Mouse (Mus musculus): Measurements from ENCODE around the gene 4930590J08Rik.
"Not testable (repeated sequence)": the region's sequence is repeated elsewhere in the genome, so short reads cannot be mapped to it uniquely, and the experiment has no call there.

Gene 4930590J08Rik

DNA sequence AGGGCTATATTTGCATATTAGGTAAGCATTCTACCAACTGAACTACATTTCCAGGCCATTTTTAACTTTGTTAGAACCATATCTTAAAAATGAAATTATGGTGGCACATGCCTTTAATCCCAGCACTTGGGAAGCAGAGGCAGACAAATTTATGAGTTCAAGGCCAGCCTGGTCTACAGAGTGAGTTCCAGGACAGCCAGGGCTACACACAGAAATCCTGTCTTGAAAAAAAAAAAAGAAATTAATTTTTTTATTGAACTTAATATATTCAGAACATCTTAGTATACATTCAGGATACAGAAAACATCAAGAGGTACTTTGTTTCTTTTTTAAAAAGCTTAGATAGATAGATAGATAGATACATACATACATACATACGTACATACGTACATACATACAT is at the start of gene 4930590J08Rik:
Gene 4930590J08Rik, plus strand, starts transcription at position 301 of the 400 bp plus-strand sequence.
- CTCF ChIA-PET, result interaction anchor here (0.7 kb wide), 1 partner anchor 640 kb away, joined by 3 read pairs; no protein-coding TSS in a partner anchor

DNA sequence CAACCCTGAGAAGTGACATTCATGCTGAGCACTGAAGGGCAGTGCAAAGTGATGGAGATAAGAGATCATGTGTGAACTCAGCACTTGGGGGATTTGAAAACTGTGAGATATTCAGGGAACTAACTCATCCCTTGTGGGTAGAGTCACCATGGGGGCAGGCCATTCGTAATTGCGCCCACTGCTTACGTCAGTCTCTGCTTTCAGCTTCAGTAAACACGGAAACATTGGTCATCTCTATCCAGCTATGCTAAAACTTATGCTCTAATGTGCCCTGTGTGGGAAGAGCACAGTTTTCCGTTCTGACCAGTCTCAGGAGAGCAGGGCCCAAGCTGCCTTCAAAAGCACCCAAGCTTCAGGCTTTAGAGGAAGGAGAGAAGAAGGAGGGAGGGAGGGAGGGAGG is 44.3 kb upstream of the 4930590J08Rik start:
- CTCF ChIA-PET, result no interaction called here

DNA sequence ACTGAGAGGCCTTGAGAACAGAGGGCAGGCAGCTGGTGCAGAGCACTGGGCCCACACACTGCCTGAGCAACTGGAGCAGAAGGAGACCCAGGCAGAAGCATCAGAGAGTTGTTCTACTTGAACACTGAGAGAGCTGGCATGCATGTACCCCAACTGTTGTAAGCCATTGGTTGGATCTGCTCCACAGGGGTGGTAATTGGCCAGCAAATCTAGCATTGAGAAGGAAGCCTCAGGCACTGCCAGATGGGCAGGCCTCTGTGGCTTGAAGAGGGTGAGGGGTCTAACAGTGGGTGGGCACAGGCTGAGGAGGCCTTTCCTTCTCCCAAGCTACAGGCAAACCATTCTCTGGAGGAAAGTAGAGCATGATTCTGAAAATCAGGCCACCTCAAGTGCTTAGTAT is 39.8 kb upstream of the 4930590J08Rik start:
- CTCF ChIA-PET, result no interaction called here

DNA sequence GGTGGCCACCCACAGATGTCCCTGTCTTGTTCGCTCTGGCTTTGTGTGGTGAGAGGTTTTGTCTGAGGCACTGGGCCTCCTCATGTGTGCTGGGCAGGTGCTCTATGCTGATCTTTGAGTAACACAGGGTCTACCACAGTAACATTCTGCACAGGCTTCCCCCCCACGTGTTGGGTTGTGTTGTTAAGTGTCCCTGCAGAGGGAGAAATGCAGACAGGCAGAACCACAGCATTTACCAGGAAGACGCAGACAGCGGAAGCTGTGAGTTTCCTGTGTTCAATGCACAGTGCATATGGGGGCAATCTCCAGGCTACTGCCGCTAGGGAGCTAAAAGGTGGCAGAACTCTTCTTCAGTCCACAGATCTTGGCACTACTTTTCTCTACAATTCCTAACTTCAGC is 38.0 kb upstream of the 4930590J08Rik start:
- CTCF ChIA-PET, result no interaction called here

DNA sequence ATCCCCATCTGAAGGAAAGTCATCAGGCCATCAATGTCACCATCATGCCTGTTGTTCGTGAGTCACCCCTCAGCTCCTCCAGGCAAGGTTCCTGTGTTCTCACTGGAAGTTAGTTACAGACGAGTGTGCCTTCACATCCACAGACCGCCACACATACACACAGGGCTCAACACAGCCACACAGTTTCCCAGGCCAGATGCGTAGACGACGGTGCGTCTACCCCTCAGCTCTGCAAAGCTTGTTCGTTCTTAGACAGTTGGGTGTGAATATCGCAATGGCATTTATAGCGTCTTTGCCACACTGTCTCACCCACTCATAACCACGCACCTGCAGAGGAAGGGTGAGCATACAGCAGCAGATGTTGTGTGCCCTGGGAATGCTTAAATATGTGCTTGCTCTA is 37.0 kb upstream of the 4930590J08Rik start:
- CTCF ChIA-PET, result no interaction called here

DNA sequence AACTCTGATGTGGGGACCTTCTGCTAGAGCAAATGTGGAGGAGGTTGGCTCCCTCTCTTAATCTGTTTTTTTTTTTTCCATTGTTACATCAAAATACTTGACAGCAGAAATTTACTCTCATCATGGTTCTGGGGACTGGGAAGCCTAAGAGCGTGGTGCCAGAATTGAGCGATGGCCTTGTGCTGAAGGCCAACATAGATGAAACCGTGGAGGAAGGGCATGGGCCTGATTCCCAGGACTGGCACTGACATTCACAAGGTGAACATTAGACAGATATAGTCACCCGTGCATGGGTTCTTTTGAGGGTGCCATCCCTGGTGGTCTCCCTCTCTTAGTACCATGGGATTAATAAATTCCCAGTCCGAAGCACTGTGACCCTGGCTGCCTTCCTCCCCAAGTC is 34.5 kb upstream of the 4930590J08Rik start:
- CTCF ChIA-PET, result interaction anchor here (0.6 kb wide), 1 partner anchor 202 kb away, joined by 4 read pairs; no protein-coding TSS in a partner anchor

DNA sequence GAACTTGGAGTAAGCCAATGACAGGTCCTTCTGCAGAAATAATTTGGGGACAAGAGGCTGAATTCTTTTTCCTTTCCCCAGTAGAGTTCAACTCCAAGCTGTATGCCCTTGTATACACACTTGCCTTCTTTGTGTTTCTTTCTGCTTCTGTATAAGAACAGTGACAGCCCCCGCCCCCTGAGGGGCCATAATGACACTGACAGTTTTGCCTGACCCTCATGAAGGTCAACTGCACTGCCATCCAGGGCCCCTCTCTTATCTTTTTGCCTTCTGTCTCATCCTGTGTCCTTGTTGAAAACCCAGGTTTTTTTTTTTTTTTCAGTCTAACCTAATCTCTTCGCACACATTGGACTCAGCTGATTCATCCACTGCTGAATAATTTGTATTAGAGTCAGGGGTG is 29.8 kb upstream of the 4930590J08Rik start:
- CTCF ChIA-PET, result no interaction called here

DNA sequence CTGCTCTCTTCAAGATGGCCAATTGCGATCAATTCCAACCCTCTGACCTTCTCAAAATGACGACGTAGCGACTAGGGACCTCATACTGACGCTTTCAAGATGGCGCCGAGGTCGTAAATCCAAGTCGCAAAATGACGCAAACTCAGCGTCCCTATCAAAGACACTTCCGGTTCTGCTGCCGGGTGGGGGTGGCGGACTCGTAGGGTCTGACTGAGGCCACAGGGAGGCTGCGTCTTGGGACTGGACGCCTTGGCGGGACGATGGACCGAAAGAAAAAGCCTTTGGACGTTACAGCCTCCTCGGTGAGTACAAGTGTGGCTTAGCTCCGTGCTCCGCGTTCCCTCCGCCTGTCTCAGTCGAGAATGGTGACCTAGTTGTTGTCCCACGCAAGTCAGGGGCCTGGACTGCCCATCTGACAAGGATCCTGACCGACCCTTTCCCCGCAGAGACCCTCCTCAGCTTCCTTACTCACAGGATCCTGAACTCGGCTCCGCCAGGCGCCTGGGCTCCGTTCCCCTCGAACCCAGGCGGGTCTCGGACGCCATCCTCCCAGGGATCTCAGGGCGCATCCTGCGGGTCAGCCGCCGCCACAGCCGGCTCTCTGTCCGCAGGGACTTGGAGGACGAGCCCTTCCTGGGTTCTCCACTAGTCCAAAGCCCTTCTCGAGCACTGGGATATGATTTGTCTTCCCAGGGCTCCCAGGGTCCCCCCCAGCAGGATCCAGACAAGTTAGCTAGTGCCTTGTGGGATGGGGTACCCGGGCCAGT is 24.5 kb upstream of the 4930590J08Rik start, which contains the start of gene Ccdc174:
Gene Ccdc174, plus strand, starts transcription at position 169 of the 767 bp plus-strand sequence.
- CTCF ChIA-PET, result interaction anchor here (0.6 kb wide), 2 partner anchors 97 to 296 kb away, joined by 3 to 5 read pairs; no protein-coding TSS in a partner anchor

DNA sequence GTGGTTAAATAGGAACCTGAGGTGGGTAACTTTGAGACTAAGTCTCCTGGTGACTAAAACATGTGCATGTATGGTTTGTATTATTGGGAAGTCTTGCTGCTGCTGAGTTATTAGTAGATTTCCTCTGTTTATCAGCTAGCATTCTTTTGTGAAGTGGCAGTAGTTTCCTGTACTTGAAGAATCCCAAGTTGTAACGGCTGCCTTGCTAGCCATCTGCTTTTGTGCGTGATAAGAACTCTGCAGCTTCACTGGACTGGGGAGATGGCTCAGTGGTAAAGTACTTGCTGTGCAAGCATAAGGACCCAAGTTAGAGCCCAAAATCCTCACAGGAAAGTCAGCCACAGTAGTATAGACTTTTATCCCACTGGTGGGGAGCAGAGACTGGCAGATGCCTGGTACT is 18.8 kb upstream of the 4930590J08Rik start:
- CTCF ChIA-PET, result no interaction called here

DNA sequence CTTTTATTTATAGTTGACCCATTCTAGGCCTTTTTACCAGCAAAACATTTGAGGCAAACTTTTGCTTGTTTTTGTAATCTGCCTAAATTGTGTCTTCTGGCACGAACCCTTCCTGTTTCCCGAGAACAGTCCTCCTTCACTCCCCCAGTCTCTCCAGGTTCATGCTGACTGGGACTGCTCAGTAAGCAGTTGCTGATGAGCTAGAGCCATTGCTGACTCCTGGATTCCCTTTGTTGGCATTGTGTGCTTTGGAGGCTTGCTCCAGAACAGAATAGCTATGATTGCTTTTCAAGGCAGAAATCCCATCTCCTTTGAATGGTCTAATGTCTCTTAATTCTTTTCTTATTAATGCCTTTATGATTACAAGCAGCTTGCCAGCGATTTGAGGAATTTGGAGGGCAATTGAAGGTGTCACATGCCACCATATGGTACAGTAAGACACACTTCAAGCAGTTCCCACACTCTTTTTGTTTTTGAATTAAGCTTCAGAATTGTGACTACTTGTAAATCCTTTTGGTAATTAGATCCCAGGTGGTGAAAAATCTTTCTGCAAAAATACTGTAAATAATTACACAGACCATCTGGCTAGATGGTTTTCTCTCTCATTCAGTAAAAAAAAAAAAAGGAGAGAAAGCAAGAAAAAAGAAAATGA is 13.2 kb upstream of the 4930590J08Rik start:
- CTCF ChIA-PET, result interaction anchor here (0.6 kb wide), 1 partner anchor 10 kb away, joined by 4 read pairs; no protein-coding TSS in a partner anchor

DNA sequence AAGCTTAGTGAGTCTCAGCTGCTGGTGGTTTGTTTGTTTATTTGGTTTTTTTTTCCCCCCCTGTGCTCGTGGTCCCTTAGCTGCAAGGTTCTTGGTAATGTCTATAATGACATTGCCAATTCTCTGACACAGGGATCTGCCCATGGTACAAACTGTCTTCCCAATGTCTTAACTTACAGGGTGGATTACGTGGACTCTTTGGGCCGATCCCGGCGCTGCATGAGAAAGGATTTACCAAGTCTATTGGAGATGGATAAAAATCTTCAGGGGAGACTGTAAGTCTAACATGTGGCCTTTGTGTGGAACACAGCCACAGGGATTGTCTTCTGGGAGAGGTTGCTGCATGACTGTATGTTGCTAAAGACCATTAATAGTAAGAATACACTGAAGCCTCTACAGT is 12.0 kb upstream of the 4930590J08Rik start:
- CTCF ChIA-PET, result no interaction called here

DNA sequence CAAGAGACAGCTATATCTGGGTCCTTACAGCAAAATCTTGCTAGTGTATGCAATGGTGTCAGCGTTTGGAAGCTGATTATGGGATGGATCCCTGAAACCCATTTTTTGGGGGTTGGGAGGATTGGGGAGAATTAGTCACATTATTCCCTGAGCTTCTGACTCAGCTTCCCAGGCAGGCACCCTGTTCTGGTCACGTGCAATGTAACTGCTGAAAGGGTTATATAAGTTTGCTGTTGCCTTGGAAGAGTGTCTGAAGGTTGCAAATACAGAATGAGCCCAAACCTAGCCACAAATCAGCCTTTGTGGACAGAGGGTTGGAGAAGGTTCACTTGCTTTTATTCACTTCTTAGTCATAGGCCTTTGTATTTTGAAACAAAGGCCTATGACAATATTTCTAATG is 10.8 kb upstream of the 4930590J08Rik start:
- CTCF ChIA-PET, result no interaction called here

DNA sequence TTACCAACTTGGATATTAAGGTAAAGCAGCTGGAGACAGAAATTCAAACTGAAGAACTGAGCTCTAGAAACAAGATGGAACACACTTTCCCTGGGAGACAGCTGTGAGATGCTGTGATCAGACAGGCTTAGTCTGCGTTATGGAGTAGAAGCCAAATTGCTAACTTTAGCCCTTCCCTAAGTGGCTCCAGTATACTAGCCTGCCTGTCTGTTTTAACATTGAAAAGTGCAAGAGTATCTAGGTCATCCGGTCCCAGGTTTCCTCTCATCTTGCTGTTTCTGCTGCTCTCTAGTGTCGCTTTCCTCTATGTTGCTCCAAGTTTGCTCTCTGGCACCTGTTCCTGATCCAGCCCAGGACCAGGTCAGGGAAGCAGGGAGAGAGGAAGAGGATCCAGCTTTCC is 5.8 kb upstream of the 4930590J08Rik start:
- CTCF ChIA-PET, result no interaction called here

DNA sequence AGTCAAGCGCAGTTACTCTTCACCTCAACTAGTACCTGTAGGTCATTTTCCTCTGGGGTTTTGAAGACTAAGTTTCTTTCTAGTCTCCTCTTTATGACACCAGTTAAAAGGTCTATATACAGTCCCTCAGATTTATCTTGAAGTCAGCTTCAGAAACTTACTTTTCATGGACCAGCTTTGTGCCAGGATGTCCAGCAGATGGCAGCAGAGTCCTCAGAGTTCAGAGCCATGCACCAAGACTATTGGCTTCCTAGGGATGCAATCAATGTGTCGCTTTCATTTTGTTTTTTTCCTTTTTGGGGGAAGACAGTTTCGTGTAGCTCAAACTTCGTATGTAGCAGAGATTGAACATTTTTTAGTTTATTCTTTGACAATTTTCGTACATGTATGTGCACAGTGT is 1.1 kb upstream of the 4930590J08Rik start:
- CTCF ChIA-PET, result no interaction called here

DNA sequence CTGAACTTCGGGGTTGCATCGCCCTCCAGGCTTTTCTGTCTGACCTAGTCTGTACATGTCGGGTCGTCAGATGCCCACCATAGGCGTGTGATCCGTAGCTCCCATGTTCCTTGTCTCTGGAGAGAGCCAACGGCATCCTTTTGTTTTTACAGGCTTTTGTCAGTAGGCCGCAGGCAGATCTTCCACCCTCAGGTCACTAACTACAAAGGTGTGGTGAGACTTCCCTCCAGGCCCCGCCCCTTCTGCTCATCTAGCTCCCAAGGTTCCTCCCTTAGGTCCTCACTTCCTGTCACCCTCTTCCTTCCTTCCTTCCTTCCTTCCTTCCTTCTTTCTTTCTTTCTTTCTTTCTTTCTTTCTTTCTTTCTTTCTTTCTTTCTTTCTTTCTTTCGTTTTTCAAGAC is 11.4 kb downstream of the 4930590J08Rik start:
- CTCF ChIA-PET, result no interaction called here

DNA sequence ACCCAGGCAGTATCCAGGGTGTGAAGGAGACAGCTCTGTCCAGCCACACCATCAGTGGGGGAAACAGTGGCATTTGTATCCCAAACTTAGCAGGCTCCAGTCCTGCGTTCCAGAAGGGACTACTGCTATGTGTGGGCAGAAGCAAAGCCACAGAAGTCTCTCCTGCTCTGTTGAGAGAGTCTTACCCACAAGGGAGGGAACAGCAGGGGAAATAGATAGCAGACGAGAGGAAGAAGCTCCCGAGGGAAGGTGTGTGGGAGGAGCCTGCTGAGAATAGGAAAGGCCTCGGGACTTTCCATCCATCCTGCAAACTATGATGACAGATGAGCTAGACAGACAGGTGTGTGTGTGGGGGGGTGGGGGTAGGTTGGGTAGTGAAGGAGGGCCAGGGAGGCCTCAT is 14.7 kb downstream of the 4930590J08Rik start:
- CTCF ChIA-PET, result no interaction called here

DNA sequence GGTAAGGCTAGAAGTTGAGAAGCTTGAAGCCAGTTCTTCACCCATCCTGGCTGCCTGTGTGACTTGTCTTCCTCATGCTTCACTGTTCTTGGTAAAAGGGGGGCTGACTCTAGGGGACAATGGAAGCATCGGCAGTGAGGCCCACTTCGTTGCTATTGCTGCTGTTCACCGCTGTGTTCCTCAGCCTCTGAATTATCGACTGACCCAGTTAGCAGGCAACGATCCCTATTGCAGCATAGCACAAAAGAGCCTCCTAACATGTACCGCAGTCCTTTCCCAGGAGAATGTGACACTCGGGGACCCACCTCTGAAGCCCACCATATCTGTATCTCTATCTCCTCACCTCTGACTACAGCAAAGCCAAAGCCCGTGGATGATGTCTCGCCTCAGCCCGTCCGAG is 15.1 kb downstream of the 4930590J08Rik start:
- CTCF ChIA-PET, result no interaction called here

DNA sequence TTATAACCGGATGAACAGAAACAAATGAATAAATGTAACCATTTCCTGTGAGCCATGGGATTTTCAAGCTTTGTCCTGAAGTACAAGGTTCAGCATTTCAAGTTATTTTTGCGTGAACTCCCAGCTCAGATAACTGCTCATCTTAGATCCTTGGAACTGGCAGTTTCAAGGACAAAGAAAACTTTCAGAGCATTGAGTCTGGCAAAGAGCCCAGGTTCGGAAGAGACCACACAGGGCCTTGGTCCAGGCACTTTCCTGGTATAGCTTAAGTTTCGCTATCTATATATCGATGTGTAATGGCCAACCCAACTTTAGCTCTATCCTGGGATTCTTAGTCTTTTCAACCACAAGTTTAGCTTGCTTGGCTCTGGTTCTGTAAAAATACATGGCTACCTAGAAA is 28.6 kb downstream of the 4930590J08Rik start:
- CTCF ChIA-PET, result no interaction called here

DNA sequence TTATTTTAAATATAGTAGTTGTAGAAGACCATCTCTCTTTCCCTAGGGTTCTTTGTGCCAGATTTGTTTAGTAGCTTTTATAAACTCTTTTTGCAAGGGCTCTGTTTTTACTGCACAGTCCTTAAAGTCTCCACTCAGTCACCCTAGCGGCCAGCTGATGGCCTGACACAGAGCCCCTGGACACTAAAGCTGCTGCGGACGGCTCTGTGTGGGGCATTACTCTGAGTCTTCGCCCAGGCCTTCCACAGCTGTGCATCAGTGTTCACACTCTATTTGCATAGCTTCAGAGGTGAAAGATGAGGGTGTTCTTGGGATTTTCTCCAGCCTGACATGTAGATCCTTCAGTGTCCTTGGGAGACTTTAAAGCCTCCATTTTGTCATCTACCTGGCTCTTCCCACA is 35.9 kb downstream of the 4930590J08Rik start:
- CTCF ChIA-PET, result no interaction called here

DNA sequence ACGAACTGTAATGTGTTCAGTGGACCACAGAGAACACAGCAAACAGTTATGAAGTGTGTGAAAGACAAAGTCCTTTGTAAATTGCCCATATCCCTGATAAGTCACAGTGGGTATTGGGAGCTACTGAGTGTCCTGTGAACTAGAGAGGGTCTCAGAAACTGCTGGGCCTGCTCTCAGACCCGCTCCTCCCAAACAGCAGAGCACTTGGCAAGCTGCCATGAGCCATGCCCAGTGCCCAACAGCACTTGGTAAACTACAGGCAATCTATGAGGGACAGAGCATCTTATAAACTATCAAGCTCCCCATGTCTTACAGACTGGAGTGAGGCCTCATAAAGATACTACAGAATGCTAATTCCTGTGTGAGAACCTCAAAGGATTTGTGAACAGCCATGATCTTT is 45.8 kb downstream of the 4930590J08Rik start:
- CTCF ChIA-PET, result no interaction called here

DNA sequence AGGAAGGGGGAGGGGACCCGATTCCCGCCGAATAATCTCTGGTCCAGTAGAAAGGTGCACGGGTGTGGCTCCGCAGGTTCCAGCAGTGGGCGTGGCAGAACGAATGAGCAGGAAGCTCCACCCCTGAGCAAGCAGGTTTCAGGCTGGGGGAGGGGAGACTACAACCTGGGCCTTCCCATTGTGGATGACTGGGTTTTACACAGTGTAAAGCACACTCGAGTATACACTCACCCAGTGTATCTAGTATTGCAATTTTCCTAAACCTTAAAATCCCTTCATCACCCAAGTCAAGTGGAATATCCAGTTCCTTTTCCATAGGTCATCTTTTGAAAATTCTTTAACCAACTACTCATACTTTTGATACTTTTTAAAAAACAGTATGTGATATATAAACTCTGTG is 55.4 kb downstream of the 4930590J08Rik start:
- CTCF ChIA-PET, result not testable (repeated sequence)

DNA sequence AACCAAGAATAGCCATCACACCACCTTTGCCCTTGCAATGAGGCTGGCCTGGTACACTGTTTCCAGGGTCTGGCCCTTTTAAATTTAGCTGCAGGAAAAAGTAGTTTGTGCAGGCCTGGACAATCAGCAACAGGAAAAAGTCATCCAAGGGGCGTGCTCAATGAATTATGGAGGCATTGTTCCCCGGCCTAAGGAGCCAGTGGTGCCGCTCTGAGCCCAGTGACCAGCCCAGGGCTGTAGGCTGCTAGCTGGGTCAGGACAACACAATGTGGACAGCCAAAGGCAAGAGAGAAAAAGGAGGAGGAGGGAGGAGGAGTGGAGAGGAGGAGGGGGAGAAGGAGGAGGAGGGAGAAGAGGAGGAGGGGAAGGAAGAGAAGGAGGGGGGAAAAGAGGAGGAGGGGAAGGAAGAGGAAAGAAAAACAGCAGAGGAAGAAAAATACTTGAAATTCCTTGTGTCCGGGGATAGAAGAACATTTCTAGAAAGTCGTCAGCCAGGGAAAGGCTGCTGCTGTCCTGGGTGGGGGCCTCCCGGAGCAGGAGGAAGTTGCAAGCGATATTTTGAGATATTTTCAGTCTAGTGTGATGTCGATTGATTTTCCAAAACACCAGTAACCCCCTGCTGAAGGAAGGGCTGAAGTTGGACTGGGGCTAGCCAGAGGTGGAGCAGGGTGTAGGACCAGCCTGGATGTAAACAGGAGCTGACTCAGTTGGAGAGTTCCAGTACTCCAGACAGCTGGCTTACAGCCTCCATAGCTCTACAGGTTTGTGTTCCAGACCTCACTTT is 57.6 kb downstream of the 4930590J08Rik start:
- CTCF ChIA-PET, result no interaction called here

DNA sequence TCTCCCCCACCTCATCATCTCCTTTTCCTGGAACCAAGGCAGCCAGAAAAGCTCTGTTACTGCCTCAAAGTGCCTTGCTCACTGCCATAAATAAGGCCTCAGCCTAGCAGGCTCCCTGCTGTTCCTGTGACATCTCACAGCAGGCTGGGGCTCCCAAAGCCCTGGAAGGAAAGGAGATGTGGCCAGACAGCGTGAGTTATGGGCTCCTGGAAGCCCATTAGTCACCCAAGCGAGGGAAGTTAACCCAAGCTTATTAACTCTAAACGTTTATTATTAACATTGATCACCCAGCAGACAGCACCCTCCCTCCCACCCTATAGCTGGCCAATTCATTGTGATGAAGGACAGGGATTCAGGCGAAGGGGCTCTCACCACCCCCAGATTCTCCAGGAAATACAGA is 60.8 kb downstream of the 4930590J08Rik start:
- CTCF ChIA-PET, result no interaction called here
